Mouse (Mus musculus): ENCODE measurements around the gene Exph5. TPM values are rescaled to one million over a fixed set of nuclear protein-coding genes. Genes with fewer than 3 reads are reported as not detected.

The Exph5 gene
- polyA plus RNA-seq, 1 experiment = 0.80 TPM

GRCm38 (mm10) chr9:53397685-53398387 is 96.4 kb downstream of the Exph5 start:
- Histone ChIP-seq H3K27ac (ENCODE audit: control insufficient read depth, insufficient read depth, low read depth, low read length, poor library complexity) (no peak overlapping the region), H3K4me3 (replicated peaks; ENCODE audit: control insufficient read depth, low read depth, low read length) (no peak overlapping the region), H3K4me1 (ENCODE audit: control insufficient read depth, insufficient read depth, low read length) (no peaks in the 10 kb centered on the region; the same call in 1 of the 2 replicates)
- 44% methylated on average over 13 of the region's 13 CpGs for WGBS
- TF ChIP-seq POLR2A (IDR thresholded peaks at IDR 0.05; ENCODE audit: borderline replicate concordance, control insufficient read depth, low read depth, low read length) (no peak), CTCF (IDR thresholded peaks at IDR 0.05; ENCODE audit: control insufficient read depth, insufficient read depth, low read length) (no peak)

DNA sequence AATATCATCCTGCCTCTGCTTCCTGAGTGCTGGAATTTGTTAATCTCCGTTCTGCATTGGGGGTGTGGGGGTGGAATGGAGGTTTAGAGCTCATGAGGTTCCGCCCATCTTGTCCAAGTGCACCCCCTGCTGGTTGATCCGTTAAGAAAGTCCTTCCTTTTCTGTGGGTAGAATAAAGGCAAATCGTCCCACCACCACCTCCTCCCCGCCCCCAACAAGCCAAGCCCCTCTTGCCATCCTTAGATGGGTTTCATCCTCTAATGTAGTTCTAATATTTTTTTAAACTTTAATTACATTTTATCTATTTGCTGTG is 96.9 kb downstream of the Exph5 start:
- Histone ChIP-seq H3K4me1 (ENCODE audit: control insufficient read depth, insufficient read depth, low read length) (no peaks in the 10 kb centered on the region; the same call in 1 of the 2 replicates), H3K27ac (ENCODE audit: control insufficient read depth, insufficient read depth, low read depth, low read length, poor library complexity) (no peak overlapping the region), H3K4me3 (replicated peaks; ENCODE audit: control insufficient read depth, low read depth, low read length) (no peak overlapping the region)
- TF ChIP-seq CTCF (IDR thresholded peaks at IDR 0.05; ENCODE audit: control insufficient read depth, insufficient read depth, low read length) (peak; percentile 75), POLR2A (IDR thresholded peaks at IDR 0.05; ENCODE audit: borderline replicate concordance, control insufficient read depth, low read depth, low read length) (no peak)
- 2% methylated on average over 5 of the region's 5 CpGs for WGBS

DNA sequence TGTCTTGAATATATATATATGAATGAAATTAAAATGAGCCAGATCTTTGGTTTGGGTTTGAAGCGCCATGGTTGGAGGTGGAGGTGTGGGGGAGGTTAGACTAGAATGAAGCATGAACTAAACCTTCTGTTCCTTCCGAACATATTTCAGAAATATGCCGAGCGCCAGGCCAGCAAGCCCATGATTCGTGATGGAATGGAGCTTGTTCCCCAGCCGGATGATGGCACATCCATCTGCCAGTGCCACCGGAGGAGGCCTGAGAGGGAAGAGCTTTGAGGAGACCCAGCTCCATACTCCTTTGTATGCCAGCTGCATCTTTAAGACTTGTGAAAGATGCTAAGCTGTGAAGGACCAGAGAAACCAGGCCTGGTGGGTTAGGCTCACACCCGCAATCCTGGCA is 98.1 kb downstream of the Exph5 start:
- Histone ChIP-seq H3K4me3 (replicated peaks; ENCODE audit: control insufficient read depth, low read depth, low read length) (no peak overlapping the region), H3K4me1 (ENCODE audit: control insufficient read depth, insufficient read depth, low read length) (no peaks in the 10 kb centered on the region; the same call in 1 of the 2 replicates), H3K27ac (ENCODE audit: control insufficient read depth, insufficient read depth, low read depth, low read length, poor library complexity) (no peak overlapping the region)
- TF ChIP-seq POLR2A (IDR thresholded peaks at IDR 0.05; ENCODE audit: borderline replicate concordance, control insufficient read depth, low read depth, low read length) (no peak), CTCF (IDR thresholded peaks at IDR 0.05; ENCODE audit: control insufficient read depth, insufficient read depth, low read length) (no peak)
- 89% methylated on average over 8 of the region's 8 CpGs for WGBS

DNA sequence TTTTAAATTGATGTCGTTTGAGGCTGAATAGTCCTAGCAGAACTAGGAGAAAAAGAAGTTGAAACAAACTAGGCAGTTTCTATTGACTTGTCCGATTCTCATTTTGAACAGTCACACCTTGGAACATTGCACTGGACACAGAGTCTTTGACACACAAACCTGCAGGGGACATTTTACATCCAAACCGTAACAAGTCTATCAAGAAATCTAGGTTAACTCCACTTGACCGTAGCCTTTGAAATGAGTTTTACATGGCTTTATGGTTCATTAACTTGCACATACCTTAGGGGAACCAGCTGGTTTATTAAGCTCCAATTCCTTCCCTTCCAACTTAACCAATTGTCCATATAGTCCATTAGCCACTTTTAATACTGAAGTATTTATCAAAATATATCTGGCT is 99.2 kb downstream of the Exph5 start:
- Histone ChIP-seq H3K27ac (ENCODE audit: control insufficient read depth, insufficient read depth, low read depth, low read length, poor library complexity) (no peak overlapping the region), H3K4me3 (replicated peaks; ENCODE audit: control insufficient read depth, low read depth, low read length) (no peak overlapping the region), H3K4me1 (ENCODE audit: control insufficient read depth, insufficient read depth, low read length) (no peaks in the 10 kb centered on the region; the same call in 1 of the 2 replicates)
- WGBS = 89% methylated on average over 4 of the region's 4 CpGs
- TF ChIP-seq POLR2A (IDR thresholded peaks at IDR 0.05; ENCODE audit: borderline replicate concordance, control insufficient read depth, low read depth, low read length) (no peak), CTCF (IDR thresholded peaks at IDR 0.05; ENCODE audit: control insufficient read depth, insufficient read depth, low read length) (no peak)

DNA sequence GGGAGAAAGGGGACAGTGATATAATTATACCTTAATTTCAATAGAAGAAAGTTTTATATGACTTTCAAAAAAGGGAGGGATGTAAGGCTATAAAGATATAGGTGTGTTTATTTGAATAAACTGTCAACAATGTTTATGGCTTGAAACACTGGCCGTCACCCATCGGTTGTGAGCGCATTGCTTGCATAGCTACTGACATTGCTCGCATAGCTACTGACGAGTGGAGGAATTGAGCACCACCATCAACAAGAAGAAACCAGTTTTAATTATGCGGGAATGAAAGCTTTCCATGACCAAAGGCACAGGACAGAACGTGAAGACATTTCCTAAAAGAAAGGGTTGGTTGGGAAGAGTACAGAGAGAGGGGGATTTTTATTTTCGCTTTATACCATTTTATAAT is 99.7 kb downstream of the Exph5 start:
- no peaks in the 10 kb centered on the region; the same call in 1 of the 2 replicates for H3K4me1 ChIP-seq (ENCODE audit: control insufficient read depth, insufficient read depth, low read length)
- no peak for TF ChIP-seq CTCF (IDR thresholded peaks at IDR 0.05; ENCODE audit: control insufficient read depth, insufficient read depth, low read length)
- no peak for TF ChIP-seq POLR2A (IDR thresholded peaks at IDR 0.05; ENCODE audit: borderline replicate concordance, control insufficient read depth, low read depth, low read length)
- H3K27ac ChIP-seq (ENCODE audit: control insufficient read depth, insufficient read depth, low read depth, low read length, poor library complexity) = no peak overlapping the region
- WGBS = 88% methylated on average over 8 of the region's 8 CpGs
- no peak overlapping the region for H3K4me3 ChIP-seq (replicated peaks; ENCODE audit: control insufficient read depth, low read depth, low read length)

GRCm38 (mm10) chr9:53402291-53402711 is 100.8 kb downstream of the Exph5 start, which contains the start of gene 4930550C14Rik:
TSS of gene 4930550C14Rik (plus strand) at chr9:53402325.
- TF ChIP-seq CTCF (IDR thresholded peaks at IDR 0.05; ENCODE audit: control insufficient read depth, insufficient read depth, low read length) = no peak
- Histone ChIP-seq H3K27ac (ENCODE audit: control insufficient read depth, insufficient read depth, low read depth, low read length, poor library complexity) (no peak within 1 kb of the TSS), H3K4me1 (ENCODE audit: control insufficient read depth, insufficient read depth, low read length) (no peaks in the 10 kb centered on the region; the same call in 1 of the 2 replicates), H3K4me3 (replicated peaks; ENCODE audit: control insufficient read depth, low read depth, low read length) (no peak within 1 kb of the TSS)
- WGBS = 22% methylated on average over 11 of the region's 11 CpGs

DNA sequence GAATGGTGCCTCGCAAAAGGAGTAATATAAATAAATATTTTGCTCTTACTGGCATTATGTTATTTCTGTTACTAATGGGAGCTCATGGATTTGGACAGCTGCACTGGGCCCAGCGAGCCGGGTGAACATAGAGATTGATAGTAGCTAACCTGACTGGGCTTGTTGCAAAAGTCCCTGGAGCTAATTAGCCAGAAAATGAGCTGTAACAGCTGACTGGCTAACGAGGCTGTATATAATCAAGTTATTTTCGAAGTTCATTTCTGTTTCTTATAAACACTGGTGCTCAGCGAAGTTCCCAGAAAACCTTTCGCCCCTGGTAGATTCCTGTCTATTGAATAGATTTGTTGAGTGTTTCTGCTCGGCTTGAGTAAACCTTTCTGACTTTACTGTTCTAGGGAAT is 101.5 kb downstream of the Exph5 start:
- TF ChIP-seq POLR2A (IDR thresholded peaks at IDR 0.05; ENCODE audit: borderline replicate concordance, control insufficient read depth, low read depth, low read length) = no peak
- no peak for TF ChIP-seq CTCF (IDR thresholded peaks at IDR 0.05; ENCODE audit: control insufficient read depth, insufficient read depth, low read length)
- 76% methylated on average over 8 of the region's 8 CpGs for WGBS
- Histone ChIP-seq H3K4me1 (ENCODE audit: control insufficient read depth, insufficient read depth, low read length) (no peaks in the 10 kb centered on the region; the same call in 1 of the 2 replicates), H3K4me3 (replicated peaks; ENCODE audit: control insufficient read depth, low read depth, low read length) (no peak overlapping the region), H3K27ac (ENCODE audit: control insufficient read depth, insufficient read depth, low read depth, low read length, poor library complexity) (no peak overlapping the region)

GRCm38 (mm10) chr9:53404050-53404752 is 102.7 kb downstream of the Exph5 start:
- no peak overlapping the region for H3K27ac ChIP-seq (ENCODE audit: control insufficient read depth, insufficient read depth, low read depth, low read length, poor library complexity)
- WGBS = 77% methylated on average over 6 of the region's 6 CpGs
- no peak overlapping the region for H3K4me3 ChIP-seq (replicated peaks; ENCODE audit: control insufficient read depth, low read depth, low read length)
- no peaks in the 10 kb centered on the region; the same call in 1 of the 2 replicates for H3K4me1 ChIP-seq (ENCODE audit: control insufficient read depth, insufficient read depth, low read length)
- no peak for TF ChIP-seq CTCF (IDR thresholded peaks at IDR 0.05; ENCODE audit: control insufficient read depth, insufficient read depth, low read length)
- TF ChIP-seq POLR2A (IDR thresholded peaks at IDR 0.05; ENCODE audit: borderline replicate concordance, control insufficient read depth, low read depth, low read length) = no peak

Measured in bone marrow, adult 2 months (tissue).